Mouse (Mus musculus): ENCODE results near the gene Cdca8. TPM values are rescaled to one million over a fixed set of nuclear protein-coding genes. Genes with fewer than 3 reads are reported as not detected.

Cdca8 gene
- polyA plus RNA-seq, 1 experiment from 2014 or later = 190 TPM

- Histone ChIP-seq H3K9me3 (ENCODE audit: control insufficient read depth, low read length) (no peaks in the 10 kb centered on the region), H3K36me3 (ENCODE audit: control insufficient read depth, insufficient read depth, low read length) (no peaks in the 10 kb centered on the region), H3K4me2 (peak overlapping the region; percentile 65), H3K9ac (ENCODE audit: low read depth, low read length) (no peak overlapping the region), H3K27me3 (replicated peaks; ENCODE audit: control insufficient read depth, insufficient read depth, low read length) (peaks cover 66% of the 10 kb centered on the region), H3K4me3 (ENCODE audit: low read depth, low read length) (peak overlapping the region; percentile 45), H3K27ac (ENCODE audit: low read depth, low read length) (no peak overlapping the region), H3K4me1 (replicated peaks; ENCODE audit: control insufficient read depth, insufficient read depth, low read length) (peaks cover 7% of the 10 kb centered on the region)
- ATAC-seq (replicated peaks; ENCODE audit: low FRiP score) (no peak), DNase-seq (ENCODE audit: low spot score) (no peak)
- WGBS = 3% methylated on average over 82 of the region's 83 CpGs
These were observed 44.3 kb downstream of the Cdca8 start for GRCm38 (mm10) chr4:124894508-124895428.

GRCm38 (mm10) chr4:124893769-124894168 lies 45.3 kb downstream of the Cdca8 start:
- H3K4me1 ChIP-seq (replicated peaks; ENCODE audit: control insufficient read depth, insufficient read depth, low read length) = peaks cover 4% of the 10 kb centered on the region
- DNase-seq (ENCODE audit: low spot score) (no peak), ATAC-seq (replicated peaks; ENCODE audit: low FRiP score) (no peak)
- no peak overlapping the region for H3K4me2 ChIP-seq
- no peaks in the 10 kb centered on the region for H3K36me3 ChIP-seq (ENCODE audit: control insufficient read depth, insufficient read depth, low read length)
- no peaks in the 10 kb centered on the region for H3K9me3 ChIP-seq (ENCODE audit: control insufficient read depth, low read length)
- H3K9ac ChIP-seq (ENCODE audit: low read depth, low read length) = no peak overlapping the region
- H3K4me3 ChIP-seq (ENCODE audit: low read depth, low read length) = no peak overlapping the region
- WGBS = 45% methylated on average over 6 of the region's 6 CpGs
- H3K27me3 ChIP-seq (replicated peaks; ENCODE audit: control insufficient read depth, insufficient read depth, low read length) = peaks cover 66% of the 10 kb centered on the region
- H3K27ac ChIP-seq (ENCODE audit: low read depth, low read length) = no peak overlapping the region

GRCm38 (mm10) chr4:124890831-124891230 lies 48.3 kb downstream of the Cdca8 start:
- Histone ChIP-seq H3K27ac (ENCODE audit: low read depth, low read length) (no peak overlapping the region), H3K9me3 (ENCODE audit: control insufficient read depth, low read length) (no peaks in the 10 kb centered on the region), H3K4me1 (replicated peaks; ENCODE audit: control insufficient read depth, insufficient read depth, low read length) (peaks cover 4% of the 10 kb centered on the region), H3K4me3 (ENCODE audit: low read depth, low read length) (no peak overlapping the region), H3K4me2 (no peak overlapping the region), H3K27me3 (replicated peaks; ENCODE audit: control insufficient read depth, insufficient read depth, low read length) (peaks cover 70% of the 10 kb centered on the region), H3K9ac (ENCODE audit: low read depth, low read length) (no peak overlapping the region), H3K36me3 (ENCODE audit: control insufficient read depth, insufficient read depth, low read length) (no peaks in the 10 kb centered on the region)
- ATAC-seq (replicated peaks; ENCODE audit: low FRiP score) = no peak
- WGBS = 75% methylated on average over 5 of the region's 5 CpGs
- no peak for DNase-seq (ENCODE audit: low spot score)

GRCm38 (mm10) chr4:124889935-124890334 lies 49.2 kb downstream of the Cdca8 start:
- whole genome bisulfite sequencing = 82% methylated on average over 2 of the region's 2 CpGs
- H3K4me1 ChIP-seq (replicated peaks; ENCODE audit: control insufficient read depth, insufficient read depth, low read length) = peaks cover 3% of the 10 kb centered on the region
- no peak overlapping the region for H3K27ac ChIP-seq (ENCODE audit: low read depth, low read length)
- peaks cover 69% of the 10 kb centered on the region for H3K27me3 ChIP-seq (replicated peaks; ENCODE audit: control insufficient read depth, insufficient read depth, low read length)
- no peaks in the 10 kb centered on the region for H3K9me3 ChIP-seq (ENCODE audit: control insufficient read depth, low read length)
- H3K9ac ChIP-seq (ENCODE audit: low read depth, low read length) = no peak overlapping the region
- H3K36me3 ChIP-seq (ENCODE audit: control insufficient read depth, insufficient read depth, low read length) = no peaks in the 10 kb centered on the region
- ATAC-seq (replicated peaks; ENCODE audit: low FRiP score) (no peak), DNase-seq (ENCODE audit: low spot score) (no peak)
- no peak overlapping the region for H3K4me2 ChIP-seq
- H3K4me3 ChIP-seq (ENCODE audit: low read depth, low read length) = no peak overlapping the region

GRCm38 (mm10) chr4:124888702-124889101 lies 50.4 kb downstream of the Cdca8 start:
- Histone ChIP-seq H3K9ac (ENCODE audit: low read depth, low read length) (no peak overlapping the region), H3K36me3 (ENCODE audit: control insufficient read depth, insufficient read depth, low read length) (no peaks in the 10 kb centered on the region), H3K27ac (ENCODE audit: low read depth, low read length) (no peak overlapping the region), H3K27me3 (replicated peaks; ENCODE audit: control insufficient read depth, insufficient read depth, low read length) (peaks cover 68% of the 10 kb centered on the region), H3K9me3 (ENCODE audit: control insufficient read depth, low read length) (no peaks in the 10 kb centered on the region), H3K4me2 (no peak overlapping the region), H3K4me1 (replicated peaks; ENCODE audit: control insufficient read depth, insufficient read depth, low read length) (no peaks in the 10 kb centered on the region), H3K4me3 (ENCODE audit: low read depth, low read length) (no peak overlapping the region)
- WGBS = 65% methylated on average over 7 of the region's 7 CpGs
- ATAC-seq (replicated peaks; ENCODE audit: low FRiP score) = no peak
- no peak for DNase-seq (ENCODE audit: low spot score)

GRCm38 (mm10) chr4:124882151-124882729 lies 56.9 kb downstream of the Cdca8 start:
- Histone ChIP-seq H3K27me3 (replicated peaks; ENCODE audit: control insufficient read depth, insufficient read depth, low read length) (peaks cover 72% of the 10 kb centered on the region), H3K4me2 (peak overlapping the region; percentile 58), H3K36me3 (ENCODE audit: control insufficient read depth, insufficient read depth, low read length) (no peaks in the 10 kb centered on the region), H3K4me1 (replicated peaks; ENCODE audit: control insufficient read depth, insufficient read depth, low read length) (no peaks in the 10 kb centered on the region), H3K27ac (ENCODE audit: low read depth, low read length) (no peak overlapping the region), H3K9me3 (ENCODE audit: control insufficient read depth, low read length) (0 out of 2 replicates have a peak, but pooled peaks cover 4% of the 10 kb centered on the region), H3K4me3 (ENCODE audit: low read depth, low read length) (peak overlapping the region; percentile 39; the same call in 1 of the 2 replicates), H3K9ac (ENCODE audit: low read depth, low read length) (no peak overlapping the region)
- ATAC-seq (replicated peaks; ENCODE audit: low FRiP score) (no peak), DNase-seq (ENCODE audit: low spot score) (no peak)
- 2% methylated on average over 37 of the region's 37 CpGs for WGBS

GRCm38 (mm10) chr4:124881341-124881908 lies 57.7 kb downstream of the Cdca8 start:
- Histone ChIP-seq H3K9me3 (ENCODE audit: control insufficient read depth, low read length) (0 out of 2 replicates have a peak, but pooled peaks cover 4% of the 10 kb centered on the region), H3K36me3 (ENCODE audit: control insufficient read depth, insufficient read depth, low read length) (no peaks in the 10 kb centered on the region), H3K9ac (ENCODE audit: low read depth, low read length) (no peak overlapping the region), H3K27ac (ENCODE audit: low read depth, low read length) (no peak overlapping the region), H3K27me3 (replicated peaks; ENCODE audit: control insufficient read depth, insufficient read depth, low read length) (peaks cover 70% of the 10 kb centered on the region), H3K4me1 (replicated peaks; ENCODE audit: control insufficient read depth, insufficient read depth, low read length) (no peaks in the 10 kb centered on the region), H3K4me2 (peak overlapping the region; percentile 58), H3K4me3 (ENCODE audit: low read depth, low read length) (peak overlapping the region; percentile 39)
- WGBS = under 1% methylated on average over 37 of the region's 37 CpGs
- peak; percentile 26; the same call in 1 of the 2 replicates for ATAC-seq (replicated peaks; ENCODE audit: low FRiP score)
- no peak for DNase-seq (ENCODE audit: low spot score)

GRCm38 (mm10) chr4:124880599-124880998 lies 58.5 kb downstream of the Cdca8 start, which contains the start of gene Epha10:
Epha10 (plus strand) TSS chr4:124880899.
- DNase-seq (ENCODE audit: low spot score) = no peak
- H3K4me2 ChIP-seq = peak within 1 kb of the TSS; percentile 58
- ATAC-seq (replicated peaks; ENCODE audit: low FRiP score) = no peak
- H3K4me1 ChIP-seq (replicated peaks; ENCODE audit: control insufficient read depth, insufficient read depth, low read length) = no peaks in the 10 kb centered on the region
- H3K9me3 ChIP-seq (ENCODE audit: control insufficient read depth, low read length) = 0 out of 2 replicates have a peak, but pooled peaks cover 4% of the 10 kb centered on the region
- H3K9ac ChIP-seq (ENCODE audit: low read depth, low read length) = no peak within 1 kb of the TSS
- WGBS = 6% methylated on average over 11 of the region's 11 CpGs
- H3K27me3 ChIP-seq (replicated peaks; ENCODE audit: control insufficient read depth, insufficient read depth, low read length) = peaks cover 62% of the 10 kb centered on the region
- H3K27ac ChIP-seq (ENCODE audit: low read depth, low read length) = no peak within 1 kb of the TSS
- H3K36me3 ChIP-seq (ENCODE audit: control insufficient read depth, insufficient read depth, low read length) = no peaks in the 10 kb centered on the region
- H3K4me3 ChIP-seq (ENCODE audit: low read depth, low read length) = peak within 1 kb of the TSS; percentile 39

Data from liver, embryonic 11.5 days (tissue).